Mouse (Mus musculus): Measurements from ENCODE around the gene Ophn1. TPM values are rescaled to one million over a fixed set of nuclear protein-coding genes. Genes with fewer than 3 reads are reported as not detected.

Gene Ophn1
- 10 to 100 TPM; 39.0 to 40.5 TPM for total RNA-seq (2021)
- long read RNA-seq, experiment 1, full-length matches to known transcripts = 13 of 21 reads
- long read RNA-seq, experiment 1, partial matches to known transcripts = 3 of 21 reads
- long read RNA-seq, experiment 1, other reads (novel, unspliced or antisense) = 5 of 21 reads
- long read RNA-seq, experiment 2, full-length matches to known transcripts = 12 of 23 reads
- long read RNA-seq, experiment 2, partial matches to known transcripts = 2 of 23 reads
- long read RNA-seq, experiment 2, other reads (novel, unspliced or antisense) = 9 of 23 reads

GRCm38 (mm10) chrX:98890406-98891116 lies at the start of gene Ophn1:
TSS of gene Ophn1 (minus strand) at chrX:98891025.
- peak; percentile 75 to 79 for DNase-seq (ENCODE audit: low spot score in 2 of 2)
- intact Hi-C loops (cut with DNase I) = no loop called here

- DNase-seq (ENCODE audit: low spot score in 2 of 2) = peak; percentile 91 to 93
- intact Hi-C loops (cut with DNase I) = no loop called here
Observed at GRCm38 (mm10) chrX:98937555-98938294, 46.9 kb upstream of the Ophn1 start.

GRCm38 (mm10) chrX:98936707-98937554 lies 46.1 kb upstream of the Ophn1 start:
- intact Hi-C loops (cut with DNase I) = no loop called here
- peak; percentile 98 to 99 for DNase-seq (ENCODE audit: low spot score in 2 of 2)

GRCm38 (mm10) chrX:98936101-98936500 lies 45.3 kb upstream of the Ophn1 start, which contains the start of gene Yipf6:
TSS of gene Yipf6 (plus strand) at chrX:98936316.
- intact Hi-C loops (cut with DNase I) = no loop called here
- DNase-seq (ENCODE audit: low spot score in 2 of 2) = no peak

GRCm38 (mm10) chrX:98919423-98919822 lies 28.6 kb upstream of the Ophn1 start:
- intact Hi-C loops (cut with DNase I) = loop anchor here (2.0 kb wide), 1 partner anchor 219 kb away; no protein-coding TSS in a partner anchor
- DNase-seq (ENCODE audit: low spot score in 2 of 2) = peak; percentile 26 to 36

- DNase-seq (ENCODE audit: low spot score in 2 of 2) = no peak
- intact Hi-C loops (cut with DNase I) = no loop called here
Observed at GRCm38 (mm10) chrX:98908910-98909309, 18.1 kb upstream of the Ophn1 start.

- intact Hi-C loops (cut with DNase I) = no loop called here
- no peak for DNase-seq (ENCODE audit: low spot score in 2 of 2)
Observed at GRCm38 (mm10) chrX:98904226-98904625, 13.4 kb upstream of the Ophn1 start.

- intact Hi-C loops (cut with DNase I) = no loop called here
- DNase-seq (ENCODE audit: low spot score in 2 of 2) = peak in 1 of 2 experiments; percentile 5
Observed at GRCm38 (mm10) chrX:98898307-98898706, 7.5 kb upstream of the Ophn1 start.

- intact Hi-C loops (cut with DNase I) = no loop called here
- DNase-seq (ENCODE audit: low spot score in 2 of 2) = no peak
Observed at GRCm38 (mm10) chrX:98890072-98890405, 786 bp downstream of the Ophn1 start.

- intact Hi-C loops (cut with DNase I) = no loop called here
- DNase-seq (ENCODE audit: low spot score in 2 of 2) = no peak
Observed at GRCm38 (mm10) chrX:98881983-98882382, 8.8 kb downstream of the Ophn1 start.

GRCm38 (mm10) chrX:98881085-98881484 lies 9.7 kb downstream of the Ophn1 start:
- DNase-seq (ENCODE audit: low spot score in 2 of 2) = no peak
- intact Hi-C loops (cut with DNase I) = no loop called here

- DNase-seq (ENCODE audit: low spot score in 2 of 2) = no peak
- intact Hi-C loops (cut with DNase I) = no loop called here
Observed at GRCm38 (mm10) chrX:98880314-98880713, 10.5 kb downstream of the Ophn1 start.

- DNase-seq (ENCODE audit: low spot score in 2 of 2) = no peak
- intact Hi-C loops (cut with DNase I) = no loop called here
Observed at GRCm38 (mm10) chrX:98875144-98875543, 15.7 kb downstream of the Ophn1 start.

GRCm38 (mm10) chrX:98874086-98874485 lies 16.7 kb downstream of the Ophn1 start:
- DNase-seq (ENCODE audit: low spot score in 2 of 2) = no peak
- intact Hi-C loops (cut with DNase I) = no loop called here

- intact Hi-C loops (cut with DNase I) = no loop called here
- DNase-seq (ENCODE audit: low spot score in 2 of 2) = no peak
Observed at GRCm38 (mm10) chrX:98872064-98872463, 18.8 kb downstream of the Ophn1 start.

GRCm38 (mm10) chrX:98870541-98870940 lies 20.3 kb downstream of the Ophn1 start:
- no peak for DNase-seq (ENCODE audit: low spot score in 2 of 2)
- intact Hi-C loops (cut with DNase I) = no loop called here

GRCm38 (mm10) chrX:98869735-98870134 lies 21.1 kb downstream of the Ophn1 start:
- intact Hi-C loops (cut with DNase I) = no loop called here
- no peak for DNase-seq (ENCODE audit: low spot score in 2 of 2)

GRCm38 (mm10) chrX:98869165-98869564 lies 21.7 kb downstream of the Ophn1 start:
- DNase-seq (ENCODE audit: low spot score in 2 of 2) = no peak
- intact Hi-C loops (cut with DNase I) = no loop called here

GRCm38 (mm10) chrX:98860167-98860566 lies 30.7 kb downstream of the Ophn1 start:
- no peak for DNase-seq (ENCODE audit: low spot score in 2 of 2)
- intact Hi-C loops (cut with DNase I) = no loop called here
